Mouse (Mus musculus): Measurements from ENCODE around the gene Gtpbp3.
"Not testable (repeated sequence)": the region's sequence is repeated elsewhere in the genome, so short reads cannot be mapped to it uniquely, and the experiment has no call there.

Gene Gtpbp3

GRCm38 (mm10) chr8:71497881-71498501 is 10.1 kb downstream of the Gtpbp3 start:
- DNase-seq (ENCODE audit: low spot score in 2 of 2): no peak

- DNase-seq (ENCODE audit: low spot score in 2 of 2): no peak
Observed at GRCm38 (mm10) chr8:71498816-71499690, 11.2 kb downstream of the Gtpbp3 start.

GRCm38 (mm10) chr8:71504349-71504748 is 16.4 kb downstream of the Gtpbp3 start:
- DNase-seq (ENCODE audit: low spot score in 2 of 2): no peak

GRCm38 (mm10) chr8:71505326-71505725 is 17.4 kb downstream of the Gtpbp3 start:
- DNase-seq (ENCODE audit: low spot score in 2 of 2): no peak

- DNase-seq (ENCODE audit: low spot score in 2 of 2): no peak
Observed at GRCm38 (mm10) chr8:71505979-71506378, 18.1 kb downstream of the Gtpbp3 start.

- DNase-seq (ENCODE audit: low spot score in 2 of 2): no peak
Observed at GRCm38 (mm10) chr8:71507589-71508104, 19.7 kb downstream of the Gtpbp3 start.

GRCm38 (mm10) chr8:71509316-71509715 is 21.4 kb downstream of the Gtpbp3 start:
- DNase-seq (ENCODE audit: low spot score in 2 of 2): no peak

- peak; percentile 24 to 29 for DNase-seq (ENCODE audit: low spot score in 2 of 2)
Observed at GRCm38 (mm10) chr8:71511644-71512043, 23.7 kb downstream of the Gtpbp3 start, which contains the start of gene Plvap. Gene Plvap (minus strand): TSS chr8:71511752.

GRCm38 (mm10) chr8:71513018-71513754 is 25.3 kb downstream of the Gtpbp3 start:
- DNase-seq (ENCODE audit: low spot score in 2 of 2): no peak

GRCm38 (mm10) chr8:71515043-71515442 is 27.1 kb downstream of the Gtpbp3 start:
- no peak for DNase-seq (ENCODE audit: low spot score in 2 of 2)

- no peak for DNase-seq (ENCODE audit: low spot score in 2 of 2)
Observed at GRCm38 (mm10) chr8:71516786-71517185, 28.9 kb downstream of the Gtpbp3 start.

GRCm38 (mm10) chr8:71519037-71519825 is 31.3 kb downstream of the Gtpbp3 start:
- DNase-seq (ENCODE audit: low spot score in 2 of 2): not testable (repeated sequence)

- peak; percentile 89 to 91 for DNase-seq (ENCODE audit: low spot score in 2 of 2)
Observed at GRCm38 (mm10) chr8:71521634-71522033, 33.7 kb downstream of the Gtpbp3 start.

- no peak for DNase-seq (ENCODE audit: low spot score in 2 of 2)
Observed at GRCm38 (mm10) chr8:71525226-71526050, 37.5 kb downstream of the Gtpbp3 start, which contains the start of gene Ccdc194. Gene Ccdc194 (minus strand): TSS chr8:71525711.

- DNase-seq (ENCODE audit: low spot score in 2 of 2): no peak
Observed at GRCm38 (mm10) chr8:71526272-71526671, 38.4 kb downstream of the Gtpbp3 start.

GRCm38 (mm10) chr8:71527162-71527870 is 39.4 kb downstream of the Gtpbp3 start:
- no peak for DNase-seq (ENCODE audit: low spot score in 2 of 2)

- DNase-seq (ENCODE audit: low spot score in 2 of 2): no peak
Observed at GRCm38 (mm10) chr8:71528362-71529073, 40.6 kb downstream of the Gtpbp3 start.

GRCm38 (mm10) chr8:71530735-71531467 is 43.0 kb downstream of the Gtpbp3 start:
- not testable (repeated sequence) for DNase-seq (ENCODE audit: low spot score in 2 of 2)
